Mouse (Mus musculus) forebrain, embryonic 16.5 days (tissue): Measurements from ENCODE around the gene 1810024B03Rik. TPM values are rescaled to one million over a fixed set of nuclear protein-coding genes. Genes with fewer than 3 reads are reported as not detected.

Experiments used
- ATAC-seq: fragments of 200-750 bp; cut with Nextera tagmentation; 2 replicates; pipeline ENCODE4 v1.8.0; 2017; ENCODE audit warnings: mild to moderate bottlenecking, moderate library complexity
- H3K27ac ChIP-seq: fragments of 300-500 bp; sonication (generic); 2 replicates; pipeline ENCODE4 v1.5.1; 2014; ENCODE audit warnings: low read length, control low read depth
- H3K27me3 ChIP-seq: fragments of 300-500 bp; sonication (generic); replicated peaks from 2 replicates; pipeline ENCODE4 v1.6.1; 2014; ENCODE audit warnings: low read length; ENCODE audit not compliant: control insufficient read depth, insufficient read depth
- H3K36me3 ChIP-seq: fragments of 300-500 bp; sonication (generic); 2 replicates; pipeline ENCODE4 v1.6.1; 2014; ENCODE audit not compliant: control insufficient read depth, insufficient read depth
- H3K4me1 ChIP-seq: fragments of 300-500 bp; sonication (generic); replicated peaks from 2 replicates; pipeline ENCODE4 v1.6.1; 2014; ENCODE audit warnings: low read length; ENCODE audit not compliant: control insufficient read depth, insufficient read depth
- H3K4me2 ChIP-seq: fragments of 300-500 bp; sonication (generic); 2 replicates; pipeline ENCODE4 v1.6.1; 2014; ENCODE audit warnings: mild to moderate bottlenecking, low read length, control low read depth
- H3K4me3 ChIP-seq: fragments of 300-500 bp; sonication (generic); replicated peaks from 2 replicates; pipeline ENCODE4 v1.5.1; 2014; ENCODE audit warnings: mild to moderate bottlenecking, low read length, control low read depth
- H3K9ac ChIP-seq: fragments of 300-500 bp; sonication (generic); replicated peaks from 2 replicates; pipeline ENCODE4 v1.6.1; 2014; ENCODE audit warnings: low read depth, low read length, control low read depth
- H3K9me3 ChIP-seq: fragments of 300-500 bp; sonication (generic); 2 replicates; pipeline ENCODE4 v1.6.1; 2016; ENCODE audit warnings: low read length; ENCODE audit not compliant: control insufficient read depth
- WGBS: fragments of 180-500 bp; shearing (Covaris S2); extraction: QIAGEN DNeasy Blood & Tissue Kit; methylation state at CpG from one replicate; pipeline ENCODE4 v1.1.7; 2014; 5-methylcytosine and 5-hydroxymethylcytosine counted together
- polyA plus RNA-seq: library from polyadenylated mRNA; unstranded; fragments of >200 nt; fragmentation: Nextera tagmentation; extraction: Ambion mirVana; gene quantifications from 2 replicates; pipeline ENCODE4 v1.2.1, GENCODE M21; 2015

The 1810024B03Rik gene
- polyA plus RNA-seq = 0.98 and 1.3 TPM in 2 replicates

DNA sequence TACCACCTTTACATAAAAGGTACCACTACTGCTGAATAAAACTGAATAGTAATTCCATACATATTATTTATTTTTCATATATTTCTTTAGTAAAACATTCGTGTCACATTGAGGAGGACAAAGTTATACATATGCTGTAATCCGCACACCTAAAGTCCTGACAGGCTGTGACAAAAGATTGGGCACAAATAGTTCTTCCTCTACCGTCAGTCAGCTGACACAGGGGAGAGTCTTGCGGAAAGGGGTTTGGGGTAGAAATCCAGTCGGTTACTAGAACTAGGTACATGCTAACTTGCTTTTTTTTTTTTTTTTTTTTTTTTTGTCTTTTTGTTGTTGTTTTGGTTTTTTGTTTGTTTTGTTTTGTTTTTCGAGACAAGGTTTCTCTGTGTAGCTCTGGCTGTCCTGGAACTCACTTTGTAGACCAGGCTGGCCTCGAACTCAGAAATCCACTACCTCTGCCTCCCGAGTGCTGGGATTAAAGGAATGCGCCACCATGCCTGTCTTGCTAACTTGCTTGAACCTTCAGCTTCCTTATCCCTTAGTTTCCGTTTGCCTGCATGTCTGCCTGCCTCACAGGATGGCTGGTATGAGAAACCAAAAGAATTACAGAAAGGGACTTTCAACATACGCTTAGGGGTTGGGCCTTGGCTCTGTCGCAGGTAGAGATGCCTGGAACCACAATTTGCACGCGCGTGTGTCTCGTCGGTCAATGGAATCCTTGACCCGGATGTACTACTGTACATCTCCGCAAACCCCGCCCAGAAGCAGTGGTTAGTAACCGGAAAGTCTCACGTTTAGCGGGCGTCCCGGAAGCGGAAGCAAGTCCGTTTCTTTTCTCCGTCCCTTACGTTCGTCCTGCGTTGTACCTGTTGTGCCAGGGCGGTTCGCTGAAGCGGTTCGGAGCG lies at the start of gene 1810024B03Rik, which contains the start of gene Snrnp200:
Gene 1810024B03Rik, minus strand, starts transcription at position 734 of the 905 bp plus-strand sequence.
Gene Snrnp200, plus strand, starts transcription at position 840 of the 905 bp plus-strand sequence.
- peaks cover 11% of the 10 kb centered on the region for H3K4me1 ChIP-seq
- peak; percentile 99 for ATAC-seq
- H3K4me2 ChIP-seq = peak within 1 kb of the TSS; percentile 93
- no peaks in the 10 kb centered on the region for H3K9me3 ChIP-seq
- H3K36me3 ChIP-seq = peaks cover 21% of the 10 kb centered on the region
- WGBS = 11% methylated on average over 36 of the region's 36 CpGs
- H3K27ac ChIP-seq = peak within 1 kb of the TSS; percentile 69
- H3K27me3 ChIP-seq = no peaks in the 10 kb centered on the region
- peak within 1 kb of the TSS; percentile 85 for H3K9ac ChIP-seq
- H3K4me3 ChIP-seq = peak within 1 kb of the TSS; percentile 99

DNA sequence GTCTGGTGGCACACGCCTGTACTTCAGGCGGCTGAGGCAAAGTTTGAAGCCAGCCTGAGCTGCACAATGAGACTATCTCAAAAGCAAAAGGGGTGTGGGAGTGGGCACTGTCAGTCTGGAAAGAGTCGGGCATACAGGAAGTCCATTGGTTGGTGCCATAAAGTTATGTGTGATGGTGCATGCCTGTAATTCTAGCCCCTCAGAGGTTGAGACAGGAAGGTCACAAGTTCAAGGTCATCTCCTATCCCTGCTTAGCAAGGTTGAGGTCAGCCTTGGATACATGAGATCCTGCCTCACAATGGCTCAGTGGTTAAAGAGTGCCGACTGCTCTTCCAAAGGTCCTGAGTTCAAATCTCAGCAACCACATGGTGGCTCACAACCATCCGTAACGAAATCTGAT lies 47.2 kb upstream of the 1810024B03Rik start:
- peaks cover 5% of the 10 kb centered on the region for H3K4me1 ChIP-seq
- peaks cover 21% of the 10 kb centered on the region for H3K36me3 ChIP-seq
- H3K27ac ChIP-seq = no peak overlapping the region
- no peak overlapping the region for H3K4me2 ChIP-seq
- no peaks in the 10 kb centered on the region for H3K27me3 ChIP-seq
- WGBS = 92% methylated on average over 6 of the region's 6 CpGs
- no peak overlapping the region for H3K4me3 ChIP-seq
- no peaks in the 10 kb centered on the region for H3K9me3 ChIP-seq
- no peak for ATAC-seq
- H3K9ac ChIP-seq = no peak overlapping the region

GRCm38 (mm10) chr2:127254604-127255134 lies 46.6 kb upstream of the 1810024B03Rik start:
- no peak overlapping the region for H3K9ac ChIP-seq
- peaks cover 11% of the 10 kb centered on the region for H3K4me1 ChIP-seq
- no peak for ATAC-seq
- H3K9me3 ChIP-seq = no peaks in the 10 kb centered on the region
- 87% methylated on average over 3 of the region's 3 CpGs for WGBS
- no peak overlapping the region for H3K4me2 ChIP-seq
- no peaks in the 10 kb centered on the region for H3K27me3 ChIP-seq
- peaks cover 21% of the 10 kb centered on the region for H3K36me3 ChIP-seq
- H3K27ac ChIP-seq = no peak overlapping the region
- no peak overlapping the region for H3K4me3 ChIP-seq

DNA sequence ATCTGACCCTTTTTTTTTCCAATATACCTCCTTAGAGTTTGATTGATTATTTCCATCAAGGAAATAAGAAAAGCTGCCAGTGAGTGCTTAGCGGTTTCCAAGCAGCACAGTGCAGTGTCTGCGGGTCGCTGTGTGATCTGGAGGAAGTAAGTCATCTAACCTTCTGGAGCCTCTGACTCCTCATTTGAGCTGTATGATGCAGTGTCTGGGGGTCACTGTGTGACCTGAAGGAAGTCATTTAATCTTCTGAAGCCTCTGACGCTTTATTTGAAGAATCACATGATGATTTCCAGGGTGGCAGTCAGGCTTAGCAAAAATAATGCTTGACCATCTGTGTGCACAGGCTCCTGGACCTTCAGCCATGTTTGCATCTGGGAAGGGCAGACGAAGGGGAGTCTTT lies 44.7 kb upstream of the 1810024B03Rik start:
- Histone ChIP-seq H3K27ac (no peak overlapping the region), H3K4me2 (no peak overlapping the region), H3K36me3 (peaks cover 7% of the 10 kb centered on the region), H3K9me3 (no peaks in the 10 kb centered on the region), H3K27me3 (no peaks in the 10 kb centered on the region), H3K4me3 (no peak overlapping the region), H3K4me1 (peaks cover 22% of the 10 kb centered on the region), H3K9ac (no peak overlapping the region)
- no peak for ATAC-seq
- WGBS = 91% methylated on average over 5 of the region's 5 CpGs

DNA sequence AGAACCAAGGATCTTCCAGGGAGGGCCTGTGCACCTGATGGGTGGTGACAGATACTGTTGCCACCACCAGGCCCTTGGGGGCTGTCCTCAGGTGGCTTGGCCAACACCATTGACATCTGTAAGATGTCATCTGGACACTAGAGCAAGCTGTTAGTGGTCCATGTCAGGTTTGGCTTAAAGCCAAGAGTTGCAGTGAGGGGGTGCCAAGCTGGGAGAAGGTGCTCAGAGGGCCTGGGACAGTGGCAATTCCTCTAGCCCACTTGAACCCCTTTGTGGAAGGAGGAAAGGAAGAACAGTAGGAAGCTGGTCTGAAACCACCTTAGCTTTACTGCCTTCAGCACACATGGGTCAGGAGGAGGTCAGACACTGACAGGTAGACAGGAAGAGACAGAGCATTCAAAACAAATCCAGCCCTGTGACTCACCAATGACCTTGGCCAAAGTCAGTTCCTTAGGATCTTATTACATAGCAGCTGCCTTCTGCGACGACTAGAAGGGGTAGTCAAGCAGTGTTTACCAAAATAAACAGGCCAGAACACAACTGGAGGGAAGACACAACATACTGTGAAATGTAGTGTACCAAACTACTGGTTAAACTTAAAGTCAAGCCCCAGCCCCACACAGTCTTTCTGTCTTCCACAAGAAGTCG lies 43.9 kb upstream of the 1810024B03Rik start:
- ATAC-seq = no peak
- no peaks in the 10 kb centered on the region for H3K9me3 ChIP-seq
- peaks cover 23% of the 10 kb centered on the region for H3K4me1 ChIP-seq
- WGBS = 86% methylated on average over 3 of the region's 3 CpGs
- H3K27me3 ChIP-seq = no peaks in the 10 kb centered on the region
- H3K4me2 ChIP-seq = no peak overlapping the region
- H3K9ac ChIP-seq = no peak overlapping the region
- no peaks in the 10 kb centered on the region for H3K36me3 ChIP-seq
- H3K4me3 ChIP-seq = no peak overlapping the region
- H3K27ac ChIP-seq = no peak overlapping the region

- Histone ChIP-seq H3K27me3 (no peaks in the 10 kb centered on the region), H3K4me1 (peaks cover 29% of the 10 kb centered on the region), H3K4me2 (no peak overlapping the region), H3K36me3 (no peaks in the 10 kb centered on the region), H3K4me3 (no peak overlapping the region), H3K9me3 (no peaks in the 10 kb centered on the region), H3K27ac (no peak overlapping the region), H3K9ac (no peak overlapping the region)
- WGBS = 69% methylated on average over 3 of the region's 3 CpGs
- ATAC-seq = no peak
Measured at GRCm38 (mm10) chr2:127251457-127251856, 43.4 kb upstream of the 1810024B03Rik start.

- no peak for ATAC-seq
- no peaks in the 10 kb centered on the region for H3K27me3 ChIP-seq
- no peak overlapping the region for H3K9ac ChIP-seq
- H3K4me1 ChIP-seq = peaks cover 31% of the 10 kb centered on the region
- no peaks in the 10 kb centered on the region for H3K9me3 ChIP-seq
- peaks cover 2% of the 10 kb centered on the region; the same call in 1 of the 2 replicates for H3K36me3 ChIP-seq
- no peak overlapping the region for H3K27ac ChIP-seq
- 90% methylated on average over 9 of the region's 9 CpGs for WGBS
- H3K4me3 ChIP-seq = no peak overlapping the region
- H3K4me2 ChIP-seq = no peak overlapping the region
Measured at GRCm38 (mm10) chr2:127250291-127251008, 42.4 kb upstream of the 1810024B03Rik start.

DNA sequence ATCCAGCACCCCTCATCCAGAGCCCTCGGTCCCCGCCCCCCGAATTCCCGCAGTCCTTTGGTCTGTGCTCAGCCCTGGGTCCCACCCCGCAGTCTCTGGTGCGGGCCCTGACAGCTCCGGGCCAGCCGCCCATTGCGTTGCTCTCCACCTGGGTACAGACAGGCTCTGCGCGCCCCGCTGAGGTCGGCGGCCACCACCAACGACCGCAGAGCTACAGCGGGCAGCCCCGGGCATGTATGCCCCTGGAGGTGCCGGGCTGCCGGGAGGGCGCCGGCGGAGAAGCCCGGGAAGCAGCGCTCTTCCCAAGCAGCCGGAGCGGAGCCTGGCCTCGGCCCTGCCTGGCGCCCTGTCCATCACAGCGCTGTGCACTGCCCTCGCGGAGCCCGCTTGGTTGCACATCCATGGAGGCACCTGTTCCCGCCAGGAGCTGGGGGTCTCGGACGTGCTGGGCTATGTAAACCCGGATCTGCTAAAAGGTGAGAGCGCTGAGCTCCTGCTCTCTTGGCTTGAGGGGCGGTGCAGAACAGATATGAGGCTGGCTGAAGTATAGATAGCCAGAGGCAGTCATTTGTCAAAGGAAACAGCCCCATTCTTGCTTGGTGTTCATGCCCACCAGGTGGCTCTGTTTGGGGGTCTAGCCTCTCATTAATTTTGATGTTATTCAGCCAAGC lies 40.4 kb upstream of the 1810024B03Rik start:
- peak overlapping the region; percentile 95 for H3K9ac ChIP-seq
- H3K36me3 ChIP-seq = peaks cover 6% of the 10 kb centered on the region
- H3K4me2 ChIP-seq = peak overlapping the region; percentile 95
- H3K4me3 ChIP-seq = peak overlapping the region; percentile 62
- H3K27ac ChIP-seq = peak overlapping the region; percentile 73
- WGBS = under 1% methylated on average over 39 of the region's 39 CpGs
- H3K4me1 ChIP-seq = peaks cover 31% of the 10 kb centered on the region
- no peaks in the 10 kb centered on the region for H3K27me3 ChIP-seq
- ATAC-seq = peak; percentile 53
- H3K9me3 ChIP-seq = no peaks in the 10 kb centered on the region
